ENCODE assay signal across 8 mouse cellular contexts in the genomic region with DNA sequence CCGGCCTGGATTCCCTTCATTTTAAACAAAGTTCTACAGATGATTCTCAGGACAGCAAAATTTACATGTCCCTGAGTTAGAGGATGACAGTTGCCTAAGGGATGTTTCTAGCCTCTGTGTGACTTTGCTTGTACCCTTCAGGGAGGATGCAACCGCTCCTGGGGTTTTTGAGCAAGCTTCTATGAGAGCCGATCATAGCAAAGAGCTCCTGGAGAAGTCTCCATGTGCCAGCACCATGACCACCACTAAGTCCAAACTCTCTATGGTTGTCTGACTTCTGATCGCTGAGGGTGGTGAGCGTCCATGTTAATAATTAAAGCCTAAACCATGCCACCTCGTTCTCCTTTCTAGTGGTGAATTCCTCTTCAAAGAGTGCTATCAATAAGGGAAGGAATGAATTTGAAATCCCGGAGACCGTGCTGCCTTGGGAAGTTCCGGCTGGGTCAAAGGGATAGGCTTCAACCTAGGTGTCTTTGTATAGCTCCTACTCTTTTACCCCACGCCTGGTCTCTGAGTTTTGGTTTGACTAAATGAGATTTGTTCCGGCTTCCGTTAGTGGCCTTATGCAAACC. TPM values are rescaled to one million over a fixed set of nuclear protein-coding genes. Genes with fewer than 3 reads are reported as not detected.
A peak's percentile ranks its signal among the peaks of the same experiment; 100 is the strongest.
DNase-seq lines count a peak whose midpoint lies in the region; ATAC-seq and TF ChIP-seq lines count a peak whose summit lies in the region.

No protein-coding gene starts in this region.

- TF ChIP-seq EP300 in heart, adult 2 months (IDR thresholded peaks at IDR 0.05; ENCODE audit: insufficient read depth, low read depth, low read length) = no peak

- peaks cover 26% of the 10 kb centered on the region for H3K36me3 ChIP-seq in heart, adult 2 months (ENCODE audit: control insufficient read depth, insufficient read depth, low read length)
- H3K36me3 ChIP-seq in embryonic facial prominence, embryonic 11.5 days (replicated peaks; ENCODE audit: control insufficient read depth, insufficient read depth, low read depth, low read length) = no peaks in the 10 kb centered on the region
- no peaks in the 10 kb centered on the region for H3K36me3 ChIP-seq in intestine, embryonic 16.5 days (ENCODE audit: control insufficient read depth, insufficient read depth, low read length)
- no peaks in the 10 kb centered on the region for H3K36me3 ChIP-seq in midbrain, embryonic 10.5 days

- H3K79me2 ChIP-seq in heart, adult 2 months (replicated peaks; ENCODE audit: control insufficient read depth, insufficient read depth, low read length) = no peaks in the 10 kb centered on the region

- no peak for ATAC-seq in embryonic facial prominence, embryonic 11.5 days (replicated peaks; ENCODE audit: insufficient number of reproducible peaks, low FRiP score, low TSS enrichment, low read depth)
- no peak for ATAC-seq in intestine, embryonic 16.5 days

- peak overlapping the region; percentile 23; the same call in 1 of the 2 replicates for H3K4me2 ChIP-seq in embryonic facial prominence, embryonic 11.5 days (ENCODE audit: low read depth, low read length)
- peak overlapping the region; percentile 92 for H3K4me2 ChIP-seq in intestine, embryonic 16.5 days (ENCODE audit: low read depth, low read length)

- intact Hi-C loops in heart, adult 2 months (cut with DNase I) = loop anchor here (2.0 kb wide), 3 partner anchors 13 to 81 kb away; a partner anchor contains a TSS

- peak overlapping the region; percentile 46; the same call in 1 of the 2 replicates for H3K4me3 ChIP-seq in heart, adult 2 months
- H3K4me3 ChIP-seq in embryonic facial prominence, embryonic 11.5 days (ENCODE audit: low read depth, low read length) = no peak overlapping the region
- peak overlapping the region; percentile 50 for H3K4me3 ChIP-seq in intestine, embryonic 16.5 days (ENCODE audit: low read length)
- peak overlapping the region; percentile 47 for H3K4me3 ChIP-seq in midbrain, embryonic 10.5 days

- no peak for TF ChIP-seq CTCF in heart, adult 2 months (IDR thresholded peaks at IDR 0.05)

- no peak for TF ChIP-seq POLR2A in heart, adult 2 months (IDR thresholded peaks at IDR 0.05; ENCODE audit: insufficient read depth, low read depth, low read length)

- no peak for DNase-seq in heart, adult 2 months
- DNase-seq in heart, adult 18-20 months = no peak
- no peak for DNase-seq in embryonic facial prominence, embryonic 11.5 days (ENCODE audit: low spot score)
- DNase-seq in midbrain, embryonic 10.5 days (ENCODE audit: low spot score) = peak; percentile 22
- DNase-seq in urinary bladder, postnatal 25 days (ENCODE audit: low spot score) = no peak
- DNase-seq in ovary, adult 18-20 months (ENCODE audit: low spot score) = no peak
- no peak for DNase-seq in thymus, postnatal 4 days

- no peak overlapping the region for H3K9ac ChIP-seq in heart, adult 2 months (ENCODE audit: low read depth, low read length)
- H3K9ac ChIP-seq in embryonic facial prominence, embryonic 11.5 days (replicated peaks; ENCODE audit: low read length) = no peak overlapping the region
- H3K9ac ChIP-seq in intestine, embryonic 16.5 days (ENCODE audit: low read depth, low read length) = peak overlapping the region; percentile 54; the same call in 1 of the 2 replicates

- H3K27ac ChIP-seq in heart, adult 2 months = peak overlapping the region; percentile 74
- H3K27ac ChIP-seq in embryonic facial prominence, embryonic 11.5 days (replicated peaks; ENCODE audit: low read depth, low read length) = no peak overlapping the region
- no peak overlapping the region for H3K27ac ChIP-seq in intestine, embryonic 16.5 days (ENCODE audit: low read length)
- H3K27ac ChIP-seq in midbrain, embryonic 10.5 days (replicated peaks) = no peak overlapping the region

- H3K27me3 ChIP-seq in heart, adult 2 months (ENCODE audit: control insufficient read depth, insufficient read depth, low read length) = no peaks in the 10 kb centered on the region
- peaks cover 13% of the 10 kb centered on the region for H3K27me3 ChIP-seq in embryonic facial prominence, embryonic 11.5 days (ENCODE audit: control insufficient read depth, insufficient read depth, low read length)
- peaks cover 16% of the 10 kb centered on the region for H3K27me3 ChIP-seq in intestine, embryonic 16.5 days (replicated peaks; ENCODE audit: control insufficient read depth, insufficient read depth, low read length)
- peaks cover 100% of the 10 kb centered on the region for H3K27me3 ChIP-seq in midbrain, embryonic 10.5 days (ENCODE audit: low read depth, poor library complexity, severe bottlenecking)

- 36% methylated on average over 12 of the region's 12 CpGs for WGBS in heart, adult 2 months
- WGBS in embryonic facial prominence, embryonic 11.5 days = 26% methylated on average over 12 of the region's 12 CpGs
- WGBS in intestine, embryonic 16.5 days = 32% methylated on average over 12 of the region's 12 CpGs
- 31% methylated on average over 12 of the region's 12 CpGs for WGBS in midbrain, embryonic 10.5 days

- no peaks in the 10 kb centered on the region for H3K9me3 ChIP-seq in embryonic facial prominence, embryonic 11.5 days (replicated peaks; ENCODE audit: control insufficient read depth, low read length)
- H3K9me3 ChIP-seq in intestine, embryonic 16.5 days (ENCODE audit: control insufficient read depth, low read length) = no peaks in the 10 kb centered on the region
- no peaks in the 10 kb centered on the region for H3K9me3 ChIP-seq in midbrain, embryonic 10.5 days (replicated peaks)

- peaks cover 18% of the 10 kb centered on the region for H3K4me1 ChIP-seq in heart, adult 2 months (ENCODE audit: control insufficient read depth, insufficient read depth, low read length)
- H3K4me1 ChIP-seq in embryonic facial prominence, embryonic 11.5 days (ENCODE audit: control insufficient read depth, insufficient read depth, low read length) = no peaks in the 10 kb centered on the region
- peaks cover 8% of the 10 kb centered on the region for H3K4me1 ChIP-seq in intestine, embryonic 16.5 days (ENCODE audit: control insufficient read depth, insufficient read depth, low read length)
- peaks cover 27% of the 10 kb centered on the region for H3K4me1 ChIP-seq in midbrain, embryonic 10.5 days

RNA-seq across cellular contexts. Expression of a gene that starts 4.9 kb away (rescaled TPM):
- 1 to 10 TPM; 2.5 to 4.9 TPM for total RNA-seq in heart, adult 2 months (2021)
- polyA plus RNA-seq in heart, adult 2 months (2012; rRNA removed) = 16.0 and 21.1 TPM in 2 replicates
- 1 to 10 TPM; 3.9 to 4.9 TPM for total RNA-seq in heart, adult 18-20 months (2021)
- 0.49 TPM in 1 of 2 replicates, not detected in the other for polyA plus RNA-seq in embryonic facial prominence, embryonic 11.5 days (2014; fragmentation: Nextera tagmentation; extraction: Ambion mirVana)
- 1.5 and 3.1 TPM in 2 replicates for polyA plus RNA-seq in intestine, embryonic 16.5 days (2015; fragmentation: Nextera tagmentation; extraction: Ambion mirVana)
- 0.39 and 0.66 TPM in 2 replicates for polyA plus RNA-seq in midbrain, embryonic 10.5 days (2016; fragmentation: Nextera tagmentation; extraction: Ambion mirVana)

RNA-seq across cellular contexts. Expression of a gene that starts 8.7 kb away (rescaled TPM):
- 10 to 100 TPM in 1 of 2 experiments, 1 to 10 TPM in 1; 4.0 to 27.2 TPM for total RNA-seq in heart, adult 2 months (2021)
- 8.6 and 21.7 TPM in 2 replicates for polyA plus RNA-seq in heart, adult 2 months (2012; rRNA removed)
- total RNA-seq in heart, adult 18-20 months (2021) = 1 to 10 TPM; 5.7 to 6.2 TPM
- 1.9 and 3.4 TPM in 2 replicates for polyA plus RNA-seq in embryonic facial prominence, embryonic 11.5 days (2014; fragmentation: Nextera tagmentation; extraction: Ambion mirVana)
- 2.2 and 2.3 TPM in 2 replicates for polyA plus RNA-seq in intestine, embryonic 16.5 days (2015; fragmentation: Nextera tagmentation; extraction: Ambion mirVana)
- polyA plus RNA-seq in midbrain, embryonic 10.5 days (2016; fragmentation: Nextera tagmentation; extraction: Ambion mirVana) = 1.1 and 1.3 TPM in 2 replicates

RNA-seq across cellular contexts. Expression of a gene that starts 11.5 kb away (rescaled TPM):
- 1 to 10 TPM; 7.7 to 8.2 TPM for total RNA-seq in heart, adult 2 months (2021)
- 7.7 and 18.7 TPM in 2 replicates for polyA plus RNA-seq in heart, adult 2 months (2012; rRNA removed)
- total RNA-seq in heart, adult 18-20 months (2021) = 1 to 10 TPM; 8.3 to 9.1 TPM
- polyA plus RNA-seq in embryonic facial prominence, embryonic 11.5 days (2014; fragmentation: Nextera tagmentation; extraction: Ambion mirVana) = 5.8 and 8.0 TPM in 2 replicates
- polyA plus RNA-seq in intestine, embryonic 16.5 days (2015; fragmentation: Nextera tagmentation; extraction: Ambion mirVana) = 16.6 and 20.5 TPM in 2 replicates
- 6.5 and 7.0 TPM in 2 replicates for polyA plus RNA-seq in midbrain, embryonic 10.5 days (2016; fragmentation: Nextera tagmentation; extraction: Ambion mirVana)

RNA-seq across cellular contexts. Expression of a gene that starts 16.1 kb away (rescaled TPM):
- 10 to 100 TPM; 58.5 to 81.3 TPM for total RNA-seq in heart, adult 2 months (2021)
- 77.1 and 87.2 TPM in 2 replicates for polyA plus RNA-seq in heart, adult 2 months (2012; rRNA removed)
- total RNA-seq in heart, adult 18-20 months (2021) = 10 to 100 TPM; 67.1 to 69.5 TPM
- polyA plus RNA-seq in embryonic facial prominence, embryonic 11.5 days (2014; fragmentation: Nextera tagmentation; extraction: Ambion mirVana) = 26.3 and 33.1 TPM in 2 replicates
- 49.2 and 49.4 TPM in 2 replicates for polyA plus RNA-seq in intestine, embryonic 16.5 days (2015; fragmentation: Nextera tagmentation; extraction: Ambion mirVana)
- polyA plus RNA-seq in midbrain, embryonic 10.5 days (2016; fragmentation: Nextera tagmentation; extraction: Ambion mirVana) = 28.6 and 31.5 TPM in 2 replicates

RNA-seq across cellular contexts. Expression of a gene that starts 54.8 kb away (rescaled TPM):
- total RNA-seq in heart, adult 2 months (2021) = 1 to 10 TPM; 6.4 to 7.1 TPM
- polyA plus RNA-seq in heart, adult 2 months (2012; rRNA removed) = 10.7 and 12.8 TPM in 2 replicates
- 1 to 10 TPM; 5.9 to 7.9 TPM for total RNA-seq in heart, adult 18-20 months (2021)
- 32.8 and 33.0 TPM in 2 replicates for polyA plus RNA-seq in embryonic facial prominence, embryonic 11.5 days (2014; fragmentation: Nextera tagmentation; extraction: Ambion mirVana)
- 8.1 and 10.9 TPM in 2 replicates for polyA plus RNA-seq in intestine, embryonic 16.5 days (2015; fragmentation: Nextera tagmentation; extraction: Ambion mirVana)
- 33.0 and 33.6 TPM in 2 replicates for polyA plus RNA-seq in midbrain, embryonic 10.5 days (2016; fragmentation: Nextera tagmentation; extraction: Ambion mirVana)
